Mouse (Mus musculus) fibroblast of lung, adult 2 months (primary cell): ENCODE measurements around the gene Hyal1.
"Not testable (repeated sequence)": the region's sequence is repeated elsewhere in the genome, so short reads cannot be mapped to it uniquely, and the experiment has no call there.

Experiments used
- DNase-seq: peaks from one replicate; pipeline ENCODE4 v3.0.0-alpha.2; 2011; ENCODE audit warnings: low read depth

The Hyal1 gene

DNA sequence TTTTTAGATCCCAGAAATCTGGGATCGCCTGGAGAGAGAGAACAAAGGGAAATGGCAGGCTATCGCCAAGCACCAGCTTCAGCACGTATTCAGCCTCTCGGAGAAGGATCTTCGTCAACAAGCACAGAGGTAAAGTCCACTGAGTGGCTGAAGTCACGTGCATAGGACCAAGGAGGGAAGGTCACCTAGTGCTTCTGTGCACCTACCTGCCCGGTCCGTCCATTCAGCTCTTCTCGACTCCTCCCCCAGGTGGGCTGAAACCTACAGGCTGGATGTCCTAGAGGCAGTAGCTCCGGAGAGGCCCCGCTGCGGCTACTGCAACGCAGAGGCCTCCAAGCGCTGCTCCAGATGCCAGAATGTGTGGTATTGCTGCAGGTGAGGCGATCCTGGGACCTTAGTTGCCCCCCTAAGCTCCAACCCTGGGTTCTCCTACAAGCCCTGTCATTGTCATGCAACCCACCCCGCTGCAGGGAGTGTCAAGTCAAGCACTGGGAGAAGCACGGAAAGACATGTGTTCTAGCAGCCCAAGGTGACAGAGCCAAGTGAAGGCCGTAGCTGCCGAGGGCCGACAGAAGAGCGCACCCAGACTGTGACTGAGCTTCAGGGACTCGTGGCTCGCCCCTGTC lies 26.1 kb upstream of the Hyal1 start:
- no peak for DNase-seq

GRCm38 (mm10) chr9:107551117-107551889 lies 25.4 kb upstream of the Hyal1 start, which contains the start of gene Rassf1:
Gene Rassf1 (plus strand): TSS chr9:107551555.
- no peak for DNase-seq

GRCm38 (mm10) chr9:107551890-107552355 lies 24.8 kb upstream of the Hyal1 start:
- no peak for DNase-seq

- no peak for DNase-seq
Measured at GRCm38 (mm10) chr9:107552690-107553393, 23.9 kb upstream of the Hyal1 start.

DNA sequence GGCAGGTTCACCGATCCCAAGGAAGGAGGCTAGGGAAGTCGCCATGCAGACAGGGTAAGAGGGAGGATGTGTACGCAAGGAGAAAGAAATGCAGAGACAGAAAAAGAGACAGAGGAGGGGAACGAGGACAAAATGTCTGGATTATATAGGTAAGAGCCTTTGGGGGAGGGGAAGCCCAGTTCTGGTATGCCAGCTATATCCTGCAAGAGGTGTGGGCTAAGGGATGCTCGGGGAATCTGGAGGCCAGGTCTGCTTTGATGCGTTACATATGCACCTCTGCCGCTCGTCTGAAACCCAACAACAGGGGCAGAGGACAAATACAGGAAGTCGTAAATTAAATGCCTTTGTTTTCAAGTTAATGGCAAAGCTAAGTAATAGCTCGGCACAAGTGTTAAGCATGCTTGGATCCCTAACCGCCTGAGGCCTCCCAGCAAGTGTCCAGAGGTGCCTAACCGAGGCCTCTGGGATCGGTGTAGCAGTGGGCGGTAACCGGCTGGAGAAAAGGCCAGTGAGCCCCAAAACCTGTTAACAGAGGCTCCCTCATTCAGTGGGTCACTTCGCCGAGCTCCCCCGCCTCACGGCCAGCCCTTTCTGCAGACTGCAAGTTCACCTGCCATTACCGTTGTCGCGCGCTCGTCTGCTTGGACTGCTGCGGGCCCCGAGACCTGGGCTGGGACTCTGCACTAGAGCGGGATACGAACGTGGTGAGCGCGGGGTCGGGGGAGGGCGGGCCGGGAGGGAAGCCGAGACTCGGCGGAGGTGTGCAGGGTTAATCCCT lies 23.0 kb upstream of the Hyal1 start:
- no peak for DNase-seq

- DNase-seq, result peak; percentile 98
Measured at GRCm38 (mm10) chr9:107554319-107554825, 22.4 kb upstream of the Hyal1 start.

GRCm38 (mm10) chr9:107555031-107555457 lies 21.7 kb upstream of the Hyal1 start:
- DNase-seq, result no peak

DNA sequence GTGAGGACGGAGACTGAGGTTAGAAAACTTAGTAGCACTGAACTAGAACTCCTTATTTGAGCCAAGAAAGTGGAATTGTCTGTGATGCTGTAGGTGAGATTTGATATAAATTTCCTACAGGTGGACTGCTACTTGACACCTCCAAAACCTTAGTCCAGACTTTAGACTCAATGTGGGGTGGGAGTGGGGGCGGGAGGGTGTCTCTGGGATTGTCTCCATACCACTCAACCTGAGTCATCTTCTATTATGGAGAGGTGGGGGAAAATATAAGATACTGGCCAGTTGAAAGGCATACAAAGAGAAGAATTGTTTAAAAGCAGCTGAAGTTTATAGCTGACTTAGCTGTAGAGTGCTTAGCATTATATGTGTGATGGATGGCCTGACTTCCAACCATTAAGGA lies 21.0 kb upstream of the Hyal1 start:
- DNase-seq, result no peak

GRCm38 (mm10) chr9:107556346-107556745 lies 20.4 kb upstream of the Hyal1 start:
- DNase-seq, result no peak

- peak; percentile 90 for DNase-seq
Measured at GRCm38 (mm10) chr9:107563029-107563581, 13.6 kb upstream of the Hyal1 start, which contains the start of gene Tusc2. Gene Tusc2 (plus strand): TSS chr9:107563255.

- DNase-seq, result not testable (repeated sequence)
Measured at GRCm38 (mm10) chr9:107565556-107565955, 11.2 kb upstream of the Hyal1 start.

DNA sequence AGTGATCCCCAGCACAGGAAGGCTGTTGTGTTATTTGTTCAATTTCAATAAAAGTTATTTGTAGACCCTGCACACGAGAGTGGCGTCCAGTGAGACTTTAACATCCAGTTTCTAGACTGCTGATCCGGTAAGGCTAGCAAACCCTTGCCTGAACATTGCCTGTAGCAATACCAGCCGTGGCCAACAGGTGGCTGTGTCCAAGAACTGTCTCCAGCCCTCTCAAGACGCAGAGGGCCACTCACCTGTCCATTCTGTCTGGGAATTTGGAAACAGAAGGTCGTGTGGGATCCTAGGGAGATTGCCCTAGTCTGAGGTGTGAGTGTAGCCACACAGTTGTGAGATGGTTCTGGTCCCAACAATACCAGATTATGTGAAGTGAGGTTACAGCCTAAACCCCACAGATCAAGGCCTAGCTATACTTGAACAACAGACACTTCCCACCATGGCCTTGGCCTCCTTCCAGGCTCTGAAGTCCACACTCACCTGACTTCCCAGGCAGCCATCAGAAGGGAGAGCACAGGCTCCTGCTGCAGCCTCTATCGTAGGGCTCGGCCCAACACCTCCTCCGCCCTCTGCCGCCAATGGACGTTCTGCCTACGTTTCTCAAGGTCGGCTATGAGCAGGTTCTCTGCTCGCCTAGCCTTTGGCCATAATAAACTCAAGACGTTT lies 10.6 kb upstream of the Hyal1 start:
- no peak for DNase-seq

- no peak for DNase-seq
Measured at GRCm38 (mm10) chr9:107566855-107567254, 9.9 kb upstream of the Hyal1 start.

DNA sequence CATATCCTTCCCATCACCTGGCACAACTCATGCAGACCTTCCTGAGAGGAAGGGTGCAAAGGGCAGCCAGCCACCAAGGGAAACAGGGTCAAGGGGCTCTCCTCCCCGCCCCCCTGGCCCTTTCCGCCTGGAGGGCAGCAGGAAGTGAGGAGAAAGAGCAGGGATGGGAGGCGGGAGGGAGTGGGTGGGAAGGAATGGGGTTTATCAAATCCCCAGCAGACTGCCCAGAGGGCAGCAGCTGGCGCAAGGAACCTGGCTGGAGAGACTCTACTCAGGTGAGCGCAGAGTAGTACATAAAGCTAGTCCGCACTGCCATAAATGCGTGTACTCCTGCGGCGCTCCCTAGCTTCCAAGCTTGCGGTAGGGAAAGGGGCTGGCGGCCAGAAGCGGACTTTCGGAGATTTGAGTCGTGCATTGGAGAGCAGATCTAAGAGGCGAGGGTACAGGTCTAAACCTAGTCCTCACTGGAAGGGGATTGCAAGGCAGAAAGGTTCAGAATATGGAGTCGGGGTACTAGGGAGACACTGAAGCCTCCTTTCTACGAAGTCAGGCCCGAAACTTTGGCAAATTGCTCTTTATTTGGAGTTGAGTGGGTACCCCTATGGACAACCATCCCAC lies 8.9 kb upstream of the Hyal1 start, which contains the start of gene Hyal2:
Gene Hyal2 (plus strand): TSS at position 244 of the 618 bp plus-strand sequence.
- no peak for DNase-seq

GRCm38 (mm10) chr9:107568331-107569261 lies 8.1 kb upstream of the Hyal1 start:
- DNase-seq, result no peak

GRCm38 (mm10) chr9:107569270-107569669 lies 7.5 kb upstream of the Hyal1 start:
- no peak for DNase-seq

- no peak for DNase-seq
Measured at GRCm38 (mm10) chr9:107570016-107570415, 6.7 kb upstream of the Hyal1 start.

- no peak for DNase-seq
Measured at GRCm38 (mm10) chr9:107570845-107571244, 5.9 kb upstream of the Hyal1 start.
